Mouse (Mus musculus) adrenal gland, adult 2 months (tissue): ENCODE measurements around the gene Phldb2. TPM values are rescaled to one million over a fixed set of nuclear protein-coding genes. Genes with fewer than 3 reads are reported as not detected.
A peak's percentile ranks its signal among the peaks of the same experiment; 100 is the strongest.

Experiments used
- DNase-seq: peaks from one replicate; pipeline ENCODE4 v3.0.0; 2021
- polyA plus RNA-seq: library from polyadenylated mRNA; depleted of rRNA; stranded (reverse); fragments of >200 nt; gene quantifications from 2 replicates; pipeline ENCODE4 v1.2.3, GENCODE M21; 2012
- total RNA-seq, 2 experiments: library from RNA; stranded (reverse); gene quantifications; 2 replicates each; pipeline ENCODE4 v1.2.3; 2021

Phldb2 gene
- total and polyA plus RNA-seq, 3 experiments: 17.6 to 29.4 (median 28.4) TPM

GRCm38 (mm10) chr16:45946335-45946734 is 7.1 kb downstream of the Phldb2 start:
- no peak for DNase-seq

GRCm38 (mm10) chr16:45945649-45946048 is 7.7 kb downstream of the Phldb2 start:
- no peak for DNase-seq

- no peak for DNase-seq
These were observed 8.2 kb downstream of the Phldb2 start for GRCm38 (mm10) chr16:45945174-45945631.

GRCm38 (mm10) chr16:45942169-45942891 is 11.1 kb downstream of the Phldb2 start:
- DNase-seq: no peak

- no peak for DNase-seq
These were observed 12.7 kb downstream of the Phldb2 start for GRCm38 (mm10) chr16:45940701-45941100.

GRCm38 (mm10) chr16:45939436-45939835 is 14.0 kb downstream of the Phldb2 start:
- no peak for DNase-seq

- DNase-seq: no peak
These were observed 16.0 kb downstream of the Phldb2 start for GRCm38 (mm10) chr16:45937381-45937780.

- DNase-seq: no peak
These were observed 16.9 kb downstream of the Phldb2 start for GRCm38 (mm10) chr16:45936521-45936920.

GRCm38 (mm10) chr16:45935956-45936483 is 17.4 kb downstream of the Phldb2 start:
- no peak for DNase-seq

GRCm38 (mm10) chr16:45934721-45935407 is 18.5 kb downstream of the Phldb2 start:
- DNase-seq: no peak

GRCm38 (mm10) chr16:45930308-45930707 is 23.1 kb downstream of the Phldb2 start:
- peak; percentile 22 for DNase-seq

GRCm38 (mm10) chr16:45928090-45928489 is 25.3 kb downstream of the Phldb2 start:
- DNase-seq: no peak

- no peak for DNase-seq
These were observed 25.8 kb downstream of the Phldb2 start for GRCm38 (mm10) chr16:45927601-45928000.

GRCm38 (mm10) chr16:45926875-45927274 is 26.5 kb downstream of the Phldb2 start:
- no peak for DNase-seq

GRCm38 (mm10) chr16:45923731-45924424 is 29.5 kb downstream of the Phldb2 start:
- no peak for DNase-seq

- peak; percentile 25 for DNase-seq
These were observed 30.7 kb downstream of the Phldb2 start for GRCm38 (mm10) chr16:45922546-45923229.

GRCm38 (mm10) chr16:45919572-45919971 is 33.8 kb downstream of the Phldb2 start:
- no peak for DNase-seq

GRCm38 (mm10) chr16:45903595-45903994 is 49.8 kb downstream of the Phldb2 start:
- DNase-seq: no peak

- DNase-seq: no peak
These were observed 54.9 kb downstream of the Phldb2 start for GRCm38 (mm10) chr16:45898459-45898858.

GRCm38 (mm10) chr16:45896587-45896986 is 56.8 kb downstream of the Phldb2 start:
- DNase-seq: no peak

- no peak for DNase-seq
These were observed 58.4 kb downstream of the Phldb2 start for GRCm38 (mm10) chr16:45894998-45895397.

GRCm38 (mm10) chr16:45893796-45894195 is 59.6 kb downstream of the Phldb2 start:
- peak; percentile 52 for DNase-seq
